Mouse (Mus musculus) gonadal fat pad, adult 2 months (tissue): ENCODE measurements around the gene Papola. TPM values are rescaled to one million over a fixed set of nuclear protein-coding genes. Genes with fewer than 3 reads are reported as not detected.
"Not testable (repeated sequence)": the region's sequence is repeated elsewhere in the genome, so short reads cannot be mapped to it uniquely, and the experiment has no call there.

ENCODE experiments used
- DNase-seq: peaks from one replicate; pipeline ENCODE4 v3.0.0-alpha.2; 2012; ENCODE audit warnings: low read depth
- polyA plus RNA-seq: library from polyadenylated mRNA; depleted of rRNA; stranded (reverse); fragments of >200 nt; gene quantifications from 2 replicates; pipeline ENCODE4 v1.2.3, GENCODE M21; 2012

The Papola gene
- polyA plus RNA-seq, 1 experiment = 53.4 TPM

GRCm38 (mm10) chr12:105805790-105806189 lies 21.3 kb downstream of the Papola start:
- DNase-seq = no peak

GRCm38 (mm10) chr12:105806205-105806604 lies 21.7 kb downstream of the Papola start:
- DNase-seq = no peak

- no peak for DNase-seq
These were observed 22.9 kb downstream of the Papola start for GRCm38 (mm10) chr12:105807416-105807815.

- DNase-seq = no peak
These were observed 24.5 kb downstream of the Papola start for GRCm38 (mm10) chr12:105808945-105809344.

- no peak for DNase-seq
These were observed 26.1 kb downstream of the Papola start for GRCm38 (mm10) chr12:105810608-105811007.

GRCm38 (mm10) chr12:105813957-105814356 lies 29.5 kb downstream of the Papola start:
- DNase-seq = no peak

- DNase-seq = no peak
These were observed 39.0 kb downstream of the Papola start for GRCm38 (mm10) chr12:105823472-105823871.

GRCm38 (mm10) chr12:105824743-105825142 lies 40.2 kb downstream of the Papola start:
- DNase-seq = no peak

GRCm38 (mm10) chr12:105825266-105825665 lies 40.8 kb downstream of the Papola start:
- DNase-seq = no peak

GRCm38 (mm10) chr12:105832541-105832940 lies 48.0 kb downstream of the Papola start:
- no peak for DNase-seq

GRCm38 (mm10) chr12:105834926-105835325 lies 50.4 kb downstream of the Papola start:
- DNase-seq = no peak

- no peak for DNase-seq
These were observed 51.1 kb downstream of the Papola start for GRCm38 (mm10) chr12:105835571-105835970.

GRCm38 (mm10) chr12:105836196-105836595 lies 51.7 kb downstream of the Papola start:
- DNase-seq = no peak

GRCm38 (mm10) chr12:105839096-105839495 lies 54.6 kb downstream of the Papola start:
- no peak for DNase-seq

- not testable (repeated sequence) for DNase-seq
These were observed 56.1 kb downstream of the Papola start for GRCm38 (mm10) chr12:105840545-105840944.

- DNase-seq = no peak
These were observed 58.9 kb downstream of the Papola start for GRCm38 (mm10) chr12:105843243-105844005.

GRCm38 (mm10) chr12:105844406-105844805 lies 59.9 kb downstream of the Papola start:
- no peak for DNase-seq

GRCm38 (mm10) chr12:105849102-105849501 lies 64.6 kb downstream of the Papola start:
- DNase-seq = no peak

- DNase-seq = no peak
These were observed 66.2 kb downstream of the Papola start for GRCm38 (mm10) chr12:105850675-105851074.

- no peak for DNase-seq
These were observed 68.3 kb downstream of the Papola start for GRCm38 (mm10) chr12:105852798-105853197.

- no peak for DNase-seq
These were observed 70.1 kb downstream of the Papola start for GRCm38 (mm10) chr12:105854639-105855038.

- no peak for DNase-seq
These were observed 73.6 kb downstream of the Papola start for GRCm38 (mm10) chr12:105857902-105858640.

- DNase-seq = no peak
These were observed 77.6 kb downstream of the Papola start for GRCm38 (mm10) chr12:105862072-105862471.
